Mouse (Mus musculus) adipose tissue, adult 10 weeks (tissue): ENCODE results near the gene Gm17175. TPM values are rescaled to one million over a fixed set of nuclear protein-coding genes. Genes with fewer than 3 reads are reported as not detected.

Experiments used
- polyA plus RNA-seq: library from polyadenylated mRNA; stranded (reverse); fragments of 350-450 nt; fragmentation: Illumina TruSeq; extraction: RNeasy Lipid Tissue Mini Kit (QIAGEN cat#74804); gene quantifications from one replicate; pipeline ENCODE4 v1.2.3, GENCODE M21; 2014; ENCODE audit warnings: low read depth, low replicate concordance

The Gm17175 gene
- polyA plus RNA-seq: not detected

GRCm38 (mm10) chr14:51573963-51574362 is at the start of gene Gm17175:
Gene Gm17175, minus strand, starts transcription at chr14:51574063.

GRCm38 (mm10) chr14:51611210-51611609 is 37.3 kb upstream of the Gm17175 start, which contains the start of gene Gm17078:
Gene Gm17078, minus strand, starts transcription at chr14:51611310.

GRCm38 (mm10) chr14:51592039-51592438 is 18.2 kb upstream of the Gm17175 start, which contains the start of gene Gm17174:
Gene Gm17174, minus strand, starts transcription at chr14:51592139.

GRCm38 (mm10) chr14:51552490-51552889 is 21.4 kb downstream of the Gm17175 start, which contains the start of gene Gm5622:
Gene Gm5622, plus strand, starts transcription at chr14:51552790.

Other genes with a start within 250 kb of the Gm17175 start
- gene Gm7247, start 212.3 kb downstream of the Gm17175 start, polyA plus RNA-seq: not detected
- not detected for gene Vmn2r88, start 163.2 kb downstream of the Gm17175 start, polyA plus RNA-seq
- not detected for gene Vmn2r89, start 122.2 kb downstream of the Gm17175 start, polyA plus RNA-seq
- not detected for gene Gm5622, start 21.3 kb downstream of the Gm17175 start, polyA plus RNA-seq
- gene Gm17174, start 18.1 kb upstream of the Gm17175 start, polyA plus RNA-seq: not detected
- not detected for gene Gm17078, start 37.2 kb upstream of the Gm17175 start, polyA plus RNA-seq
- 1.1 TPM for gene Gm4181, start 61.6 kb upstream of the Gm17175 start, polyA plus RNA-seq
- gene Gm17079, start 121.4 kb upstream of the Gm17175 start, polyA plus RNA-seq: not detected
- 1.1 TPM for gene Gm5800, start 143.1 kb upstream of the Gm17175 start, polyA plus RNA-seq
- not detected for gene Ang4, start 199.5 kb upstream of the Gm17175 start, polyA plus RNA-seq
- not detected for gene AY358078, start 226.0 kb upstream of the Gm17175 start, polyA plus RNA-seq